Mouse (Mus musculus) stomach, postnatal 0 days (tissue): ENCODE measurements around the gene Nr4a1. TPM values are rescaled to one million over a fixed set of nuclear protein-coding genes. Genes with fewer than 3 reads are reported as not detected.

Experiments used
- ATAC-seq: fragments of 200-750 bp; cut with Nextera tagmentation; 2 replicates; pipeline ENCODE4 v1.8.0; 2017; ENCODE audit not compliant: low FRiP score, low TSS enrichment
- DNase-seq: peaks from one replicate; pipeline ENCODE4 v3.0.0-alpha.2; 2016; ENCODE audit warnings: low spot score
- H3K27ac ChIP-seq: fragments of 300-500 bp; sonication (generic); replicated peaks from 2 replicates; pipeline ENCODE4 v1.5.1; 2014; ENCODE audit warnings: mild to moderate bottlenecking, control low read depth
- H3K27me3 ChIP-seq: fragments of 300-500 bp; sonication (generic); 2 replicates; pipeline ENCODE4 v1.6.1; 2014; ENCODE audit warnings: low read length; ENCODE audit not compliant: control insufficient read depth, insufficient read depth
- H3K36me3 ChIP-seq: fragments of 300-500 bp; sonication (generic); 2 replicates; pipeline ENCODE4 v1.6.1; 2014; ENCODE audit warnings: low read length, mixed read lengths; ENCODE audit not compliant: control insufficient read depth, insufficient read depth
- H3K4me1 ChIP-seq: fragments of 300-500 bp; sonication (generic); replicated peaks from 2 replicates; pipeline ENCODE4 v1.6.1; 2014; ENCODE audit warnings: antibody characterized with exemption; ENCODE audit not compliant: control insufficient read depth, insufficient read depth
- H3K4me2 ChIP-seq: fragments of 300-500 bp; sonication (generic); replicated peaks from 2 replicates; pipeline ENCODE4 v1.6.1; 2014; ENCODE audit warnings: low read depth, mild to moderate bottlenecking, control low read depth, moderate library complexity
- H3K4me3 ChIP-seq: fragments of 300-500 bp; sonication (generic); 2 replicates; pipeline ENCODE4 v1.5.1; 2014; ENCODE audit warnings: low read depth, low read length, control low read depth
- H3K9ac ChIP-seq: fragments of 300-500 bp; sonication (generic); 2 replicates; pipeline ENCODE4 v1.6.1; 2014; ENCODE audit warnings: mild to moderate bottlenecking, low read length, control low read depth, mixed read lengths
- H3K9me3 ChIP-seq: fragments of 300-500 bp; sonication (generic); 2 replicates; pipeline ENCODE4 v1.6.1; 2016; ENCODE audit warnings: low read length; ENCODE audit not compliant: control insufficient read depth
- CTCF ChIP-seq: IDR thresholded peaks from 2 replicates; pipeline ENCODE4 v1.5.1; 2016; ENCODE audit warnings: antibody characterized with exemption, low read depth, mild to moderate bottlenecking, moderate library complexity
- EP300 ChIP-seq: optimal IDR thresholded peaks from 2 replicates; pipeline ENCODE3; 2016; ENCODE audit warnings: antibody characterized with exemption
- WGBS: fragments of 180-500 bp; shearing (Covaris S2); extraction: QIAGEN DNeasy Blood & Tissue Kit; methylation state at CpG from one replicate; pipeline ENCODE4 v1.1.7; 2014; 5-methylcytosine and 5-hydroxymethylcytosine counted together
- polyA plus RNA-seq: library from polyadenylated mRNA; unstranded; fragments of >200 nt; fragmentation: Nextera tagmentation; extraction: Ambion mirVana; gene quantifications from 2 replicates; pipeline ENCODE4 v1.2.1, GENCODE M21; 2015

Nr4a1 gene
- polyA plus RNA-seq, 1 experiment from 2014 or later, result 9.4 TPM

GRCm38 (mm10) chr15:101300128-101300527, 46.1 kb downstream of the Nr4a1 start:
- no peaks in the 10 kb centered on the region for H3K27me3 ChIP-seq

GRCm38 (mm10) chr15:101302201-101302600, 48.1 kb downstream of the Nr4a1 start:
- Histone ChIP-seq H3K27ac (no peak overlapping the region), H3K4me1 (no peaks in the 10 kb centered on the region), H3K27me3 (no peaks in the 10 kb centered on the region), H3K9ac (no peak overlapping the region), H3K9me3 (no peaks in the 10 kb centered on the region), H3K4me2 (no peak overlapping the region), H3K36me3 (no peaks in the 10 kb centered on the region), H3K4me3 (no peak overlapping the region)
- ATAC-seq (no peak), DNase-seq (no peak)
- no peak for TF ChIP-seq CTCF
- TF ChIP-seq EP300, result no peak
- 85% methylated on average over 3 of the region's 3 CpGs for WGBS

More at GRCm38 (mm10) chr15:101300128-101300527, 46.1 kb downstream of the Nr4a1 start:
- 53% methylated on average over 6 of the region's 6 CpGs for WGBS
- no peak overlapping the region for H3K4me2 ChIP-seq
- no peak overlapping the region for H3K4me3 ChIP-seq
- no peaks in the 10 kb centered on the region for H3K36me3 ChIP-seq
- no peak overlapping the region for H3K9ac ChIP-seq
- no peaks in the 10 kb centered on the region for H3K9me3 ChIP-seq
- no peaks in the 10 kb centered on the region for H3K4me1 ChIP-seq
- DNase-seq (no peak), ATAC-seq (0 out of 2 replicates have a peak, but pooled peaks have one; percentile 23)
- H3K27ac ChIP-seq, result no peak overlapping the region
- TF ChIP-seq CTCF, result no peak
- no peak for TF ChIP-seq EP300

- ATAC-seq (no peak), DNase-seq (no peak)
- no peaks in the 10 kb centered on the region for H3K27me3 ChIP-seq
- no peak overlapping the region for H3K27ac ChIP-seq
- no peaks in the 10 kb centered on the region for H3K36me3 ChIP-seq
- no peaks in the 10 kb centered on the region for H3K9me3 ChIP-seq
- H3K4me3 ChIP-seq, result no peak overlapping the region
- no peak overlapping the region for H3K9ac ChIP-seq
- H3K4me1 ChIP-seq, result no peaks in the 10 kb centered on the region
- no peak overlapping the region for H3K4me2 ChIP-seq
- WGBS, result 85% methylated on average over 4 of the region's 4 CpGs
- TF ChIP-seq EP300 (no peak), CTCF (no peak)
Observed at GRCm38 (mm10) chr15:101303830-101304229, 49.8 kb downstream of the Nr4a1 start.

- DNase-seq (no peak), ATAC-seq (no peak)
- H3K4me1 ChIP-seq, result 0 out of 2 replicates have a peak, but pooled peaks cover 4% of the 10 kb centered on the region
- H3K4me2 ChIP-seq, result no peak overlapping the region
- WGBS, result 89% methylated on average over 4 of the region's 4 CpGs
- no peak overlapping the region for H3K27ac ChIP-seq
- no peak overlapping the region for H3K9ac ChIP-seq
- no peaks in the 10 kb centered on the region for H3K9me3 ChIP-seq
- no peak for TF ChIP-seq CTCF
- TF ChIP-seq EP300, result no peak
- no peaks in the 10 kb centered on the region for H3K36me3 ChIP-seq
- H3K27me3 ChIP-seq, result no peaks in the 10 kb centered on the region
- H3K4me3 ChIP-seq, result no peak overlapping the region
Observed at GRCm38 (mm10) chr15:101306459-101306858, 52.4 kb downstream of the Nr4a1 start.

- DNase-seq (no peak), ATAC-seq (no peak; the same call in 1 of the 2 replicates)
- TF ChIP-seq EP300, result no peak
- no peak for TF ChIP-seq CTCF
- no peak overlapping the region for H3K4me2 ChIP-seq
- no peak overlapping the region for H3K4me3 ChIP-seq
- 0 out of 2 replicates have a peak, but pooled peaks cover 4% of the 10 kb centered on the region for H3K4me1 ChIP-seq
- WGBS, result 38% methylated on average over 13 of the region's 13 CpGs
- no peak overlapping the region for H3K27ac ChIP-seq
- no peaks in the 10 kb centered on the region for H3K36me3 ChIP-seq
- H3K9me3 ChIP-seq, result no peaks in the 10 kb centered on the region
- H3K27me3 ChIP-seq, result no peaks in the 10 kb centered on the region
- no peak overlapping the region for H3K9ac ChIP-seq
Observed at GRCm38 (mm10) chr15:101308440-101309348, 54.6 kb downstream of the Nr4a1 start.

GRCm38 (mm10) chr15:101309493-101309892, 55.4 kb downstream of the Nr4a1 start:
- TF ChIP-seq CTCF, result no peak
- no peak for TF ChIP-seq EP300
- no peak overlapping the region for H3K9ac ChIP-seq
- no peaks in the 10 kb centered on the region for H3K27me3 ChIP-seq
- H3K27ac ChIP-seq, result no peak overlapping the region
- no peak for DNase-seq
- no peaks in the 10 kb centered on the region for H3K36me3 ChIP-seq
- peak; percentile 24; the same call in 1 of the 2 replicates for ATAC-seq
- H3K4me2 ChIP-seq, result no peak overlapping the region
- H3K4me1 ChIP-seq, result 0 out of 2 replicates have a peak, but pooled peaks cover 4% of the 10 kb centered on the region
- H3K4me3 ChIP-seq, result no peak overlapping the region
- WGBS, result 34% methylated on average over 5 of the region's 5 CpGs
- H3K9me3 ChIP-seq, result no peaks in the 10 kb centered on the region
